Mouse (Mus musculus) telencephalon, adult 2 months (tissue): ENCODE measurements around the gene Ceacam18.
"Not testable (repeated sequence)": the region's sequence is repeated elsewhere in the genome, so short reads cannot be mapped to it uniquely, and the experiment has no call there.

ENCODE experiments used
- DNase-seq: peaks from one replicate; pipeline ENCODE4 v3.0.0-alpha.2; 2011; ENCODE audit warnings: low read depth, low spot score

The Ceacam18 gene

GRCm38 (mm10) chr7:43667221-43667620 is 32.7 kb downstream of the Ceacam18 start:
- not testable (repeated sequence) for DNase-seq

DNA sequence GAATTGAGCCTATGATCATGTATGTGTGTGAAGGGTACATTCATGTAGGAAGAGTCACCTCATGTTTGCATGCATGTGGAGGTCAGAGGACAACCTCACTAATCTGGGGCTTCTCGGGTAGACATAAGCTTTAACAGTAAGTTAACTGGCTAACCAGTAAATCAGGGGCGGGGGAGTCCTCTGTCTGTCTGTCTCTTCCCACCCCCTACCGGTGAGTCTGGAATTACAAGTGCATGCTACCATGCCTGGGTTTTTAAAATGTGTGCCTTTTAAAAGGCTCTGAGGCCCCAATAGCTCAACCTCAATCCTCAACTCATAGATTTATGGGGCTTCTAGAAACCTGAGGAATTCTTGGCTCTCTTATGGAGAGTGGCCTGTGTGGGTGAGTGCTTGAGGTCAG is 34.1 kb downstream of the Ceacam18 start:
- no peak for DNase-seq

- DNase-seq: no peak
Measured at GRCm38 (mm10) chr7:43671064-43671808, 36.7 kb downstream of the Ceacam18 start.

- DNase-seq: peak; percentile 97
Measured at GRCm38 (mm10) chr7:43671809-43672580, 37.5 kb downstream of the Ceacam18 start, which contains the start of gene Ctu1. Ctu1 (plus strand) TSS chr7:43672016.

GRCm38 (mm10) chr7:43672581-43673260 is 38.2 kb downstream of the Ceacam18 start:
- DNase-seq: no peak

DNA sequence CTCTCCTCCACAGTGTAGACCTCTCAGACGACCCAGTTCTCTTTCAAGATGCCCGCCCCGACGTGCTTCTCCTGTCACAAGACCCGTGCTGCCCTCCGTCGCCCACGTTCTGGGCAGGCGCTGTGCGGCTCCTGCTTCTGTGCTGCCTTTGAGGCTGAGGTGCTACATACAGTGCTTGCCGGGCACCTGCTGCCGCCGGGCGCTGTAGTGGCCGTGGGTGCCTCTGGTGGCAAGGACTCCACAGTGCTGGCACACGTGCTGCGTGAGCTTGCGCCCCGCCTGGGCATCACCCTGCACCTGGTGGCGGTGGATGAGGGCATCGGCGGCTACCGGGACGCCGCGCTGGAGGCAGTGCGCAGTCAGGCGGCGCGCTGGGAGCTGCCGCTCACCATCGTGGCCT is 40.6 kb downstream of the Ceacam18 start:
- no peak for DNase-seq

DNA sequence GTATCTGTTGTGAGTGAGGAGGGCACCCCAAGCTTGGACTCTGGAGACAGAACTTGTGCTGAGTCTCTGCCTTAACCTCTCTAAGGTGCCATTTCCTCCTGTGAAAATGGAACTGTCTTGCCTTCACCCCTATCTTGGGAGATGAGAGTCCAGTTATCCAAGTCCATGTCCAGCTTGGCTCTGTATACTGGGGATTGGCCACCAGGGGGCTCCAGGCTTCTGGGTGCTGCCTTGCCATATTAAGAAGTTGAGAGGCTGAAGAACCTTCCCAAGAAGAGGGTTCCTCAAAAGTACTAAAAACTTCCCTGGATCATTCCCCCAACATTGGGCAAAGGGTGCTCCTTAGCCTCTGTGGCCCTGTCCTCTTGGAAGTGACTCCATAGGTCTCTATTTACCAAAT is 44.0 kb downstream of the Ceacam18 start:
- no peak for DNase-seq

DNA sequence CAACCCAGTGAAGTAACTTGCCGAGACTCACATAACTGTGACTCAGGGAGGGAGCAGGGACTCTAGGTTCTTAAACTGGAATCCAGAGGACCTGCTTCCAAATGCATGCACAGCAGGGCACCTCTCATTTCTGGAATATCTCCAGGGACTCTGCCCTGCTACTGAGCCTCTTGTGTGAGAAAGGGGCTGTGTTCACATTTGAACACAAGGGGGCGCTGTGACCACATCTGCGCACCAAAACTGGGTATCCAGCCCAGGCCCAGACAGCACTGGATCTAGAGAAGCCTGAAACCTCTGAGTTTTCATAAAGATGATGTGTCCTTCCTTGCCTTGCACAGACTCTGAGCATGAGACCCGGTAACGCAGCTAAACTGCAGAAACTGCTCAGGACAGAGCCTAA is 46.5 kb downstream of the Ceacam18 start:
- no peak for DNase-seq

- DNase-seq: not testable (repeated sequence)
Measured at GRCm38 (mm10) chr7:43682511-43682910, 48.0 kb downstream of the Ceacam18 start.

DNA sequence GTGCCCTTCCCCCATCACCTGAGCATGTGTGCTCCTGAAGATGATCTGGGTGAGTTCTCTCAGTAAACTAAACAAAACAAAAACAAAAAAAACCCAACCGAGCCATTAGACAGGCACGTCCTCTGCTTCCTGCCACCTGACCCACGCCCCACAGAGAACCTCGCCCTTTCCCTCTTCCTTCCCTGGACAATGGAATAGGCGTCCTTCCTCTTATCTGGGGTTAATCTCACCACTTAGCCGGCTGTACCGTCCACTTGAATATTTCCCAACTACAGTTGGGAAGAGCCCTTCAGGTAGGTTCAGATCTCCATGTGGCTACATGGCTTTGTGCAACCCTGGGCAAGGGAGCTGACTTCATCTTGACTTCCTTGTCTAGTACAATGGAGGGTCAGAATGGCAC is 50.6 kb downstream of the Ceacam18 start:
- DNase-seq: no peak

- no peak for DNase-seq
Measured at GRCm38 (mm10) chr7:43690118-43690517, 55.6 kb downstream of the Ceacam18 start, which contains the start of gene Klk14. Klk14 (plus strand) TSS chr7:43690418.
